Mouse (Mus musculus) embryonic facial prominence, embryonic 14.5 days (tissue): ENCODE data around the gene Gbgt1. TPM values are rescaled to one million over a fixed set of nuclear protein-coding genes. Genes with fewer than 3 reads are reported as not detected.

ENCODE experiments used
- ATAC-seq: fragments of 200-750 bp; cut with Nextera tagmentation; 2 replicates; pipeline ENCODE4 v1.8.0; 2017; ENCODE audit warnings: low read depth, moderate number of reproducible peaks, moderate TSS enrichment
- DNase-seq: peaks from one replicate; pipeline ENCODE4 v3.0.0-alpha.2; 2015; ENCODE audit warnings: low spot score
- H3K27ac ChIP-seq: fragments of 300-500 bp; sonication (generic); replicated peaks from 2 replicates; pipeline ENCODE4 v1.5.1; 2014; ENCODE audit warnings: low read depth, mild to moderate bottlenecking, low read length, moderate library complexity
- H3K27me3 ChIP-seq: fragments of 300-500 bp; sonication (generic); replicated peaks from 2 replicates; pipeline ENCODE4 v1.6.1; 2014; ENCODE audit warnings: low read length; ENCODE audit not compliant: control insufficient read depth, insufficient read depth
- H3K36me3 ChIP-seq: fragments of 300-500 bp; sonication (generic); 2 replicates; pipeline ENCODE4 v1.6.1; 2014; ENCODE audit warnings: low read length, mixed read lengths; ENCODE audit not compliant: control insufficient read depth, insufficient read depth
- H3K4me1 ChIP-seq: fragments of 300-500 bp; sonication (generic); 2 replicates; pipeline ENCODE4 v1.6.1; 2014; ENCODE audit warnings: antibody characterized with exemption, low read length; ENCODE audit not compliant: control insufficient read depth, insufficient read depth
- H3K4me2 ChIP-seq: fragments of 300-500 bp; sonication (generic); 2 replicates; pipeline ENCODE4 v1.6.1; 2014; ENCODE audit warnings: low read depth, mild to moderate bottlenecking, low read length, moderate library complexity, mixed read lengths
- H3K4me3 ChIP-seq: fragments of 300-500 bp; sonication (generic); 2 replicates; pipeline ENCODE4 v1.5.1; 2014; ENCODE audit warnings: low read depth, mild to moderate bottlenecking, low read length
- H3K9ac ChIP-seq: fragments of 300-500 bp; sonication (generic); 2 replicates; pipeline ENCODE4 v1.6.1; 2014; ENCODE audit warnings: low read depth, mild to moderate bottlenecking, low read length, moderate library complexity, mixed read lengths
- H3K9me3 ChIP-seq: fragments of 300-500 bp; sonication (generic); 2 replicates; pipeline ENCODE4 v1.6.1; 2016; ENCODE audit warnings: low read length; ENCODE audit not compliant: control insufficient read depth
- WGBS: fragments of 180-500 bp; shearing (Covaris S2); extraction: QIAGEN DNeasy Blood & Tissue Kit; methylation state at CpG from one replicate; pipeline ENCODE4 v1.1.7; 2014; 5-methylcytosine and 5-hydroxymethylcytosine counted together
- polyA plus RNA-seq: library from polyadenylated mRNA; unstranded; fragments of >200 nt; fragmentation: Nextera tagmentation; extraction: Ambion mirVana; gene quantifications from 2 replicates; pipeline ENCODE4 v1.2.1, GENCODE M21; 2014

The Gbgt1 gene
- polyA plus RNA-seq, 1 experiment from 2014 or later = 1.3 TPM

- H3K9ac ChIP-seq = no peak overlapping the region
- H3K27ac ChIP-seq = no peak overlapping the region
- H3K4me1 ChIP-seq = peaks cover 65% of the 10 kb centered on the region
- no peaks in the 10 kb centered on the region for H3K9me3 ChIP-seq
- H3K4me3 ChIP-seq = no peak overlapping the region
- DNase-seq (no peak), ATAC-seq (no peak)
- no peak overlapping the region for H3K4me2 ChIP-seq
- 71% methylated on average over 11 of the region's 11 CpGs for WGBS
- no peaks in the 10 kb centered on the region for H3K27me3 ChIP-seq
- peaks cover 9% of the 10 kb centered on the region; the same call in 1 of the 2 replicates for H3K36me3 ChIP-seq
Measured at GRCm38 (mm10) chr2:28536766-28537633, 40.3 kb downstream of the Gbgt1 start.

- no peak for DNase-seq
- ATAC-seq = no peak
- H3K4me2 ChIP-seq = no peak overlapping the region
- no peak overlapping the region for H3K4me3 ChIP-seq
- no peak overlapping the region for H3K9ac ChIP-seq
- H3K4me1 ChIP-seq = peaks cover 60% of the 10 kb centered on the region
- H3K27me3 ChIP-seq = no peaks in the 10 kb centered on the region
- no peak overlapping the region for H3K27ac ChIP-seq
- H3K9me3 ChIP-seq = no peaks in the 10 kb centered on the region
- WGBS = 47% methylated on average over 4 of the region's 4 CpGs
- peaks cover 15% of the 10 kb centered on the region for H3K36me3 ChIP-seq
Measured at GRCm38 (mm10) chr2:28537634-28537920, 40.9 kb downstream of the Gbgt1 start.

GRCm38 (mm10) chr2:28537995-28538816 is 41.5 kb downstream of the Gbgt1 start:
- no peak for ATAC-seq
- Histone ChIP-seq H3K9ac (peak overlapping the region; percentile 26), H3K4me3 (no peak overlapping the region), H3K4me1 (peaks cover 54% of the 10 kb centered on the region), H3K27ac (peak overlapping the region; percentile 71), H3K9me3 (no peaks in the 10 kb centered on the region), H3K27me3 (no peaks in the 10 kb centered on the region), H3K36me3 (peaks cover 21% of the 10 kb centered on the region), H3K4me2 (no peak overlapping the region)
- 70% methylated on average over 8 of the region's 8 CpGs for WGBS
- no peak for DNase-seq

GRCm38 (mm10) chr2:28538817-28539128 is 42.1 kb downstream of the Gbgt1 start:
- H3K9me3 ChIP-seq = no peaks in the 10 kb centered on the region
- WGBS = 40% methylated on average over 1 of the region's 1 CpGs
- peaks cover 53% of the 10 kb centered on the region for H3K4me1 ChIP-seq
- no peak overlapping the region for H3K4me2 ChIP-seq
- H3K4me3 ChIP-seq = no peak overlapping the region
- DNase-seq (peak; percentile 63), ATAC-seq (peak; percentile 28; the same call in 1 of the 2 replicates)
- no peaks in the 10 kb centered on the region for H3K27me3 ChIP-seq
- peak overlapping the region; percentile 26; the same call in 1 of the 2 replicates for H3K9ac ChIP-seq
- H3K36me3 ChIP-seq = peaks cover 27% of the 10 kb centered on the region
- H3K27ac ChIP-seq = peak overlapping the region; percentile 71

GRCm38 (mm10) chr2:28539206-28539605 is 42.5 kb downstream of the Gbgt1 start:
- H3K27ac ChIP-seq = peak overlapping the region; percentile 71
- peaks cover 31% of the 10 kb centered on the region for H3K36me3 ChIP-seq
- H3K27me3 ChIP-seq = no peaks in the 10 kb centered on the region
- peak; percentile 60 for ATAC-seq
- no peak overlapping the region for H3K4me3 ChIP-seq
- peaks cover 48% of the 10 kb centered on the region for H3K4me1 ChIP-seq
- peak; percentile 84 for DNase-seq
- peak overlapping the region; percentile 9; the same call in 1 of the 2 replicates for H3K9ac ChIP-seq
- no peak overlapping the region for H3K4me2 ChIP-seq
- H3K9me3 ChIP-seq = no peaks in the 10 kb centered on the region
- WGBS = 28% methylated on average over 7 of the region's 7 CpGs

- H3K27me3 ChIP-seq = no peaks in the 10 kb centered on the region
- peak overlapping the region; percentile 71; the same call in 1 of the 2 replicates for H3K27ac ChIP-seq
- ATAC-seq (no peak), DNase-seq (no peak)
- WGBS = 60% methylated on average over 2 of the region's 2 CpGs
- no peak overlapping the region for H3K4me3 ChIP-seq
- H3K4me1 ChIP-seq = peaks cover 42% of the 10 kb centered on the region
- peaks cover 38% of the 10 kb centered on the region for H3K36me3 ChIP-seq
- 0 out of 2 replicates have a peak overlapping the region, but pooled peaks have one; percentile 9 for H3K9ac ChIP-seq
- H3K9me3 ChIP-seq = no peaks in the 10 kb centered on the region
- H3K4me2 ChIP-seq = no peak overlapping the region
Measured at GRCm38 (mm10) chr2:28539949-28540348, 43.3 kb downstream of the Gbgt1 start.

GRCm38 (mm10) chr2:28540587-28541227 is 44.0 kb downstream of the Gbgt1 start:
- WGBS = 84% methylated on average over 8 of the region's 8 CpGs
- Histone ChIP-seq H3K36me3 (peaks cover 46% of the 10 kb centered on the region), H3K27me3 (no peaks in the 10 kb centered on the region), H3K27ac (no peak overlapping the region), H3K4me1 (peaks cover 35% of the 10 kb centered on the region), H3K4me2 (no peak overlapping the region), H3K9ac (no peak overlapping the region), H3K4me3 (no peak overlapping the region), H3K9me3 (no peaks in the 10 kb centered on the region)
- no peak for DNase-seq
- ATAC-seq = no peak

GRCm38 (mm10) chr2:28543894-28544293 is 47.2 kb downstream of the Gbgt1 start:
- H3K27me3 ChIP-seq = no peaks in the 10 kb centered on the region
- no peak overlapping the region for H3K27ac ChIP-seq
- H3K9ac ChIP-seq = no peak overlapping the region
- ATAC-seq (no peak), DNase-seq (no peak)
- H3K9me3 ChIP-seq = no peaks in the 10 kb centered on the region
- no peak overlapping the region for H3K4me2 ChIP-seq
- H3K4me3 ChIP-seq = no peak overlapping the region
- peaks cover 75% of the 10 kb centered on the region for H3K36me3 ChIP-seq
- peaks cover 9% of the 10 kb centered on the region for H3K4me1 ChIP-seq
- 84% methylated on average over 8 of the region's 8 CpGs for WGBS
